Mouse (Mus musculus): ENCODE measurements around the gene Sgcg. TPM values are rescaled to one million over a fixed set of nuclear protein-coding genes. Genes with fewer than 3 reads are reported as not detected.

The Sgcg gene
- polyA plus RNA-seq, 1 experiment: 0.16 TPM

DNA sequence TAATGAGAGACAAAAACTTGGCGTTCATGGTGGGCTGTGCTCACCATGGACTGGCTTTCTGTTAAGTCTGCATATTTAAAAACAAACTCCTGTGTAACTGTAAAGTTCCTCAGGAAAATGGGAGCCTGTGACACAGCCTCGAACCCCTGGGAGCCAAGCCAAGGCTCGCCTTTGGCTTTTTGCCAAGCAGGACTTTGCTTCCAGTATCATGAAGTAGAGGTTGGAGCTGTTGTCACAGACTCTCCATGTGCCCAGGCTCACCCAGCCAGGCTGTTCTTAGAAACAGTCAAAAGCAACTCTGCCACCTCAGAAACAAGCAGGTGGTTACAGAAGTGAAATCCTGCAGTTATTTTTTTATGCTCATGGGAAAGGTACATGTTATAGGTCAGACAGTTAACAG, 32.4 kb upstream of the Sgcg start:
- TF ChIP-seq CTCF (IDR thresholded peaks at IDR 0.05; ENCODE audit: extremely low read depth, insufficient read depth, insufficient read length, insufficient replicate concordance) (no peak), POLR2A (IDR thresholded peaks at IDR 0.05; ENCODE audit: low read depth, low read length) (no peak)
- DNase-seq (ENCODE audit: low read depth in 1 of 2, low spot score in 2 of 2): no peak
- 59% methylated on average over 3 of the region's 3 CpGs for WGBS

DNA sequence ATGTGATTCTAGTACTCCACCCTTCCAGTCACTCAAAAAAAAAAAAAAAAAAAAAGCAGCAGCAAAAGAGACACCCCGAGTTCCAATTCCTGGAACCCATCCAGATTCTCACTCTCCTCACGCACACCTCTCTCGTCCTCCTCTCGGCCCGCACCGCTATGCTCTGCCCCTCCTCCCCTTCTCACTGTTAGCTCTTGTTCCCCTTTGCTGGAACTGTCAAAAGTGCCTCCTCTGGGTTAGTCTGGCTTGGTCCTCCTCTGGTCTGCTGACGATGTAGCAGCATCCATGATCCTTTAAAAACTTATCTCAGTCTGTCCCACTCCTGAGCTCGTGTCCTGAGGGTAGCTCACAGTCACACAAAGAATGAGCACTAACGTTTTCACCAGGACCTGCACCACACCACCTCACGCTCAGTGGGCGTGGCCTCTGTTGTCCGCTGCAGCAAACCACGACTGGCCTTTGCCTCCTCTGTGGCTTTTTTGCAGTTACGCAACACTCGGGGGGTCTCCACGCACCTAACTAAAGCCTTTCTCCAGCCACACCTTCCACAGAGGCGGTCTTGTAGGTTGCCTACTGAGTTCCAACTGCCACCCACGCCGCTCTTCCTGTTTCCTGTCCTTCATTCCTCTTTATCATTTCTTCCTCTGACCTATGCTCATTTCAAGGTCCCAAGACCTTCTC, 30.5 kb upstream of the Sgcg start:
- WGBS: 12% methylated on average over 19 of the region's 19 CpGs
- peaks cover 3% of the 10 kb centered on the region; the same call in 1 of the 2 replicates for H3K4me1 ChIP-seq (ENCODE audit: control insufficient read depth, insufficient read depth, insufficient read length)
- H3K36me3 ChIP-seq (ENCODE audit: control insufficient read depth, insufficient read depth, low read length): no peaks in the 10 kb centered on the region
- H3K27ac ChIP-seq (ENCODE audit: insufficient read depth, low read length): no peak overlapping the region
- no peak for DNase-seq (ENCODE audit: low read depth in 1 of 2, low spot score in 2 of 2)
- H3K27me3 ChIP-seq (ENCODE audit: control insufficient read depth, insufficient read depth, low read length): no peaks in the 10 kb centered on the region
- TF ChIP-seq CTCF (IDR thresholded peaks at IDR 0.05; ENCODE audit: extremely low read depth, insufficient read depth, insufficient read length, insufficient replicate concordance) (no peak), POLR2A (IDR thresholded peaks at IDR 0.05; ENCODE audit: low read depth, low read length) (no peak)
- peak overlapping the region; percentile 6; the same call in 1 of the 2 replicates for H3K4me3 ChIP-seq (ENCODE audit: extremely low read depth, insufficient read depth, insufficient read length)

More for the DNA sequence above, 32.4 kb upstream of the Sgcg start:
- Histone ChIP-seq H3K4me3 (ENCODE audit: extremely low read depth, insufficient read depth, insufficient read length) (no peak overlapping the region), H3K36me3 (ENCODE audit: control insufficient read depth, insufficient read depth, low read length) (no peaks in the 10 kb centered on the region), H3K27me3 (ENCODE audit: control insufficient read depth, insufficient read depth, low read length) (no peaks in the 10 kb centered on the region), H3K27ac (ENCODE audit: insufficient read depth, low read length) (no peak overlapping the region), H3K4me1 (ENCODE audit: control insufficient read depth, insufficient read depth, insufficient read length) (peaks cover 3% of the 10 kb centered on the region; the same call in 1 of the 2 replicates)

DNA sequence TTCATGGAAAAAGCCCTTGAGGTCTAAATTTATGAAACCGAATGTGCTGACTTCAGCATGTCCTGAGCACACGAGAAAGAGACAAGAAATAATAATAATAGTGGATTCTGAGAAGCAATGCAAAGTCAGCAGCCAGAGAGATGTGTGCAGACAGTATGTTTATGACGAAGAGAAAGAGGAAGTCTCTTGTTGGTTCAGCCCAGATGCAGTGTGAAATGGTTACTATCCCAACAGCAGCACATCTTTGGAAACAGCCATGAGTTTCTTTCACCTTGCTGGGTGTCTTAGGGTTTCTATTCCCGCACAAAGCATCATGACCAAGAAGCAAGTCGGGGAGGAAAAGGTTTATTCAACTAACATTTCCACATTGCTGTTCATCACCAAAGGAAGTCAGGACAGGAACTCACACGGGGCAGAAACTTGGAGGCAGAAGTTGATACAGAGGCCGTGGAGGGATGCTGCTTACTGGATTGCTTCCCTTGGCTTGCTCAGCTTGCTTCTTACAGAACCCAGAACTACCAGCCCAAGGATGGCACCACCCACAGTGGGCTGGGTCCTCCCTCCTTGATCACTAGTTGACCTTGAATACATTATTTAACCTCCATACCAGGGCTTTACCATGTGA, 20.5 kb upstream of the Sgcg start:
- DNase-seq (ENCODE audit: low read depth in 1 of 2, low spot score in 2 of 2): no peak
- no peak overlapping the region for H3K27ac ChIP-seq (ENCODE audit: insufficient read depth, low read length)
- H3K36me3 ChIP-seq (ENCODE audit: control insufficient read depth, insufficient read depth, low read length): no peaks in the 10 kb centered on the region
- no peak for TF ChIP-seq CTCF (IDR thresholded peaks at IDR 0.05; ENCODE audit: extremely low read depth, insufficient read depth, insufficient read length, insufficient replicate concordance)
- TF ChIP-seq POLR2A (IDR thresholded peaks at IDR 0.05; ENCODE audit: low read depth, low read length): no peak
- 68% methylated on average over 7 of the region's 7 CpGs for WGBS
- H3K4me3 ChIP-seq (ENCODE audit: extremely low read depth, insufficient read depth, insufficient read length): no peak overlapping the region
- peaks cover 6% of the 10 kb centered on the region; the same call in 1 of the 2 replicates for H3K27me3 ChIP-seq (ENCODE audit: control insufficient read depth, insufficient read depth, low read length)
- H3K4me1 ChIP-seq (ENCODE audit: control insufficient read depth, insufficient read depth, insufficient read length): no peaks in the 10 kb centered on the region

- H3K4me3 ChIP-seq (ENCODE audit: extremely low read depth, insufficient read depth, insufficient read length): no peak overlapping the region
- DNase-seq (ENCODE audit: low read depth in 1 of 2, low spot score in 2 of 2): peak; percentile 2 to 52
- H3K27ac ChIP-seq (ENCODE audit: insufficient read depth, low read length): no peak overlapping the region
- no peaks in the 10 kb centered on the region for H3K36me3 ChIP-seq (ENCODE audit: control insufficient read depth, insufficient read depth, low read length)
- peak; percentile 25; the same call in 1 of the 2 replicates for TF ChIP-seq CTCF (IDR thresholded peaks at IDR 0.05; ENCODE audit: extremely low read depth, insufficient read depth, insufficient read length, insufficient replicate concordance)
- TF ChIP-seq POLR2A (IDR thresholded peaks at IDR 0.05; ENCODE audit: low read depth, low read length): no peak
- WGBS: 46% methylated on average over 1 of the region's 1 CpGs
- peaks cover 6% of the 10 kb centered on the region; the same call in 1 of the 2 replicates for H3K27me3 ChIP-seq (ENCODE audit: control insufficient read depth, insufficient read depth, low read length)
- H3K4me1 ChIP-seq (ENCODE audit: control insufficient read depth, insufficient read depth, insufficient read length): no peaks in the 10 kb centered on the region
Observed at GRCm38 (mm10) chr14:61277285-61277684, 19.0 kb upstream of the Sgcg start.

DNA sequence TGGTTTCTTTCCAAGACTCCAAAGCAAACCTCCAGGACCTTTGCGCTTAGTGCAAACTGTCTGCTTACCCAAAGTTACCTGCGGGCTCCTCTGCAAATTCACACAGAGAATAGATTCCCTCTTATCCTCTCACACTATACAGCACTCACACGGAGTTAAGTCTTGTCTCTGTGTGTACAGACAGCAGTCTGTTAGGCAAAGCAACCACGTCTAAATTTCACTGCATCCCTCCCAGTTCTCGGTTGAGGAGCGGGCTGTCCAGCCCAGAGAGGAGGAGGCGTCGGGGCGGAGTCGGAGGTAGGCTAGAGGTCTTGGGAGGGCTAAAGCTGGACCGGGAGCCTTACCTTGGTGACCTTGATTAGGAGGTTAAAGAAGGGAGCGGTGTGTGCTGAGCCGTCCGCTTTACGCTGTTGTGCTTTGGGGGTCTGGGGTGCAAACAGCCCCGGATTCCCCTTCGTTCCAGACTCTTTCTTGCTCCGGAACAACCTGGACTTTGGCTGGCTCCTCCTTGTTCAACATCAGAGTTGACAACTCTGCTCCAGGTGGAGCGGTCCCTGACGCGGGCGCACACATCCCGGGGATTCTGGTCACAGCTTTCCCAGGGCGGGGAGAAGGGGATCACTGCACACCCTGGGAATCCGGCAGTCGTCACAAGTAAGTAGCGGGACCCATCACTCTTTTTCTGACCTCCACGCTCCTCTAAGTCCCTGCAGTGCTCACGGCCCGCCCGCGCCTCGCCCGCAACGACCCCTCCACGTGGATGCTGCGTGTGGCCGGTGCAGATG, 16.3 kb upstream of the Sgcg start:
- no peak for DNase-seq (ENCODE audit: low read depth in 1 of 2, low spot score in 2 of 2)
- no peaks in the 10 kb centered on the region for H3K4me1 ChIP-seq (ENCODE audit: control insufficient read depth, insufficient read depth, insufficient read length)
- 15% methylated on average over 38 of the region's 38 CpGs for WGBS
- no peak overlapping the region for H3K27ac ChIP-seq (ENCODE audit: insufficient read depth, low read length)
- no peaks in the 10 kb centered on the region for H3K36me3 ChIP-seq (ENCODE audit: control insufficient read depth, insufficient read depth, low read length)
- no peak overlapping the region for H3K4me3 ChIP-seq (ENCODE audit: extremely low read depth, insufficient read depth, insufficient read length)
- H3K27me3 ChIP-seq (ENCODE audit: control insufficient read depth, insufficient read depth, low read length): peaks cover 6% of the 10 kb centered on the region; the same call in 1 of the 2 replicates
- TF ChIP-seq CTCF (IDR thresholded peaks at IDR 0.05; ENCODE audit: extremely low read depth, insufficient read depth, insufficient read length, insufficient replicate concordance) (no peak), POLR2A (IDR thresholded peaks at IDR 0.05; ENCODE audit: low read depth, low read length) (no peak)

DNA sequence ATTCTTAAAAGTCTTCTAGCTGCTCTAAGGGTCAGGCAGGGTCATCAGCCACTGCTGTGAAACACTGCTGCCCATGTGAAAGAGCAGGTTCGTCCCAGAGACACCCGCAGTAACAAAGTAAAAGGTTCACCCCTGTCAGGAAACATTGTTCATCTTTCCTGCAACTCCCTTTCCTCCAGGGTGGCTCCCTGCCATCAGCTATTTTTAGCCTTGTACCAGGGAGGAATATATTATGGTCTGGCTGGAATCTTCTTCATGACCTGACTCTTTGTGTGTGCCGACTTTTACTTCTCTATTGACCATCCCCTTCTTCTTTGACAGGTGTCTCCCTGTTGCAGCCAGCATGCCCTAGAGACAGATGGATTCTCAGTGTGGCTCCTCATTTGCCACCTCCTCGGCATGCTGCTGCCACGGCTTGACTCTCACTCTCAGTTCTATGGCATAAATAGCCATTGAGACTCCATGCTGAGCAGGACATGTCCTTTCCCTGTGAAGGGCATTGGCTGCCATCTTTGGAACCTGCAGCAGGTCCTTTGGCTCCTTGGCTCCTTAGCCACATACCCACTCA, 9.7 kb upstream of the Sgcg start:
- no peak for DNase-seq (ENCODE audit: low read depth in 1 of 2, low spot score in 2 of 2)
- H3K27ac ChIP-seq (ENCODE audit: insufficient read depth, low read length): no peak overlapping the region
- TF ChIP-seq CTCF (IDR thresholded peaks at IDR 0.05; ENCODE audit: extremely low read depth, insufficient read depth, insufficient read length, insufficient replicate concordance): no peak
- TF ChIP-seq POLR2A (IDR thresholded peaks at IDR 0.05; ENCODE audit: low read depth, low read length): no peak
- WGBS: 83% methylated on average over 5 of the region's 5 CpGs
- no peak overlapping the region for H3K4me3 ChIP-seq (ENCODE audit: extremely low read depth, insufficient read depth, insufficient read length)
- H3K4me1 ChIP-seq (ENCODE audit: control insufficient read depth, insufficient read depth, insufficient read length): 0 out of 2 replicates have a peak, but pooled peaks cover 2% of the 10 kb centered on the region
- H3K27me3 ChIP-seq (ENCODE audit: control insufficient read depth, insufficient read depth, low read length): no peaks in the 10 kb centered on the region
- no peaks in the 10 kb centered on the region for H3K36me3 ChIP-seq (ENCODE audit: control insufficient read depth, insufficient read depth, low read length)

All from spleen, adult 2 months (tissue).